Mouse (Mus musculus) heart, adult 2 months (tissue): Measurements from ENCODE around the gene Rassf8. TPM values are rescaled to one million over a fixed set of nuclear protein-coding genes. Genes with fewer than 3 reads are reported as not detected.
A peak's percentile ranks its signal among the peaks of the same experiment; 100 is the strongest.

Experiments used
- DNase-seq, 2 experiments: peaks; one replicate each; pipeline ENCODE4 v3.0.0; 2021
- H3K27ac ChIP-seq: fragments of 200-600 bp; 2 replicates; pipeline ENCODE4 v1.8.1; 2022
- H3K27me3 ChIP-seq: fragments of 200-500 bp; 2 replicates; pipeline ENCODE4 v1.6.1; 2012; ENCODE audit warnings: mild to moderate bottlenecking, low read length, inconsistent platforms, mixed read lengths; ENCODE audit not compliant: control insufficient read depth, insufficient read depth
- H3K36me3 ChIP-seq: fragments of 200-500 bp; 2 replicates; pipeline ENCODE4 v1.6.1; 2012; ENCODE audit warnings: low read length, inconsistent platforms; ENCODE audit not compliant: control insufficient read depth, insufficient read depth
- H3K4me1 ChIP-seq: fragments of 200-500 bp; 2 replicates; pipeline ENCODE4 v1.6.1; 2011; ENCODE audit warnings: low read length; ENCODE audit not compliant: control insufficient read depth, insufficient read depth
- H3K4me3 ChIP-seq: fragments of 200-600 bp; 2 replicates; pipeline ENCODE4 v1.8.1; 2022
- H3K79me2 ChIP-seq: fragments of 200-500 bp; replicated peaks from 2 replicates; pipeline ENCODE4 v1.6.1; 2012; ENCODE audit warnings: mild to moderate bottlenecking, inconsistent platforms, low read length, moderate library complexity, mixed read lengths; ENCODE audit not compliant: control insufficient read depth, insufficient read depth
- H3K9ac ChIP-seq: fragments of 200-500 bp; 2 replicates; pipeline ENCODE4 v1.6.1; 2012; ENCODE audit warnings: low read depth, mild to moderate bottlenecking, control low read depth, inconsistent platforms, low read length, mixed read lengths
- CTCF ChIP-seq: fragments of 200-600 bp; IDR thresholded peaks from 2 replicates; pipeline ENCODE4 v1.8.1; 2022; ENCODE audit warnings: antibody characterized with exemption, mild to moderate bottlenecking, moderate library complexity
- EP300 ChIP-seq: fragments of 200-500 bp; IDR thresholded peaks from 2 replicates; pipeline ENCODE4 v1.6.1; 2011; ENCODE audit warnings: low read depth, low read length, control low read depth; ENCODE audit not compliant: insufficient read depth
- POLR2A ChIP-seq: fragments of 200-500 bp; IDR thresholded peaks from 2 replicates; pipeline ENCODE4 v1.6.1; 2011; ENCODE audit warnings: mild to moderate bottlenecking, low read depth, low read length, control low read depth; ENCODE audit not compliant: insufficient read depth
- WGBS: fragments of 180-500 bp; shearing (Covaris S2); methylation state at CpG from one replicate; pipeline ENCODE4 v1.1.7; 2018; 5-methylcytosine and 5-hydroxymethylcytosine counted together
- intact Hi-C: fragments of 180-260 bp; cut with DNase I; formaldehyde crosslinking; loops from one replicate; pipeline ENCODE4 v1.15.1; 2025
- polyA plus RNA-seq: library from polyadenylated mRNA; depleted of rRNA; stranded (reverse); fragments of >200 nt; gene quantifications from 2 replicates; pipeline ENCODE4 v1.2.3, GENCODE M21; 2012
- total RNA-seq, 2 experiments: library from RNA; stranded (reverse); gene quantifications; 2 replicates each; pipeline ENCODE4 v1.2.3; 2021

The Rassf8 gene
- total and polyA plus RNA-seq, 3 experiments: 18.1 to 58.2 (median 56.9) TPM

DNA sequence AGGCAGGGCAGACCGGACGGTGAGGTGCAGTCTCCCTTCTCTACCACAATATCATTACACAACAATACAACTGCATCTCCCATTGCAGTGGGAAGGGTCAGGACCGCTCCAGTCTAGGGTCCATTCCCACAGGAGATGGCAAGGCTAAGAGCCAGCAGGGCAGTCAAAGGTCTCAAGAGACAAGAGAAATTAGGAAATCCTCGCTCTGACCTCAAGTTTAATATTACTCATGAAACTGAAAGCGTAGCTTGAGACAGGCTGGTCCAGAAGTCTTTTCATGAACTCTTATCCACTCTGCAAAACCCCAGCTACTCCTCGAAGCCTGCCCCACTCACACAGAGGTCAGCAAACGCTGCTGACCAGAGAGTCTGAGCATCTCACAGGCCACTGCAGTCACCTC is 110.9 kb downstream of the Rassf8 start:
- Histone ChIP-seq H3K27me3 (no peaks in the 10 kb centered on the region), H3K36me3 (peaks cover 11% of the 10 kb centered on the region), H3K9ac (0 out of 2 replicates have a peak overlapping the region, but pooled peaks have one; percentile 2), H3K4me1 (peaks cover 13% of the 10 kb centered on the region), H3K4me3 (no peak overlapping the region), H3K27ac (no peak overlapping the region), H3K79me2 (0 out of 2 replicates have a peak, but pooled peaks cover 1% of the 10 kb centered on the region)
- intact Hi-C loops: loop anchor here (1.0 kb wide), 1 partner anchor 306 kb away; no protein-coding TSS in a partner anchor
- DNase-seq: peak; percentile 35 to 44
- 69% methylated on average over 7 of the region's 7 CpGs for WGBS
- TF ChIP-seq POLR2A (no peak), CTCF (no peak), EP300 (no peak)

- H3K4me1 ChIP-seq: peaks cover 13% of the 10 kb centered on the region
- no peaks in the 10 kb centered on the region for H3K27me3 ChIP-seq
- 0 out of 2 replicates have a peak, but pooled peaks cover 4% of the 10 kb centered on the region for H3K79me2 ChIP-seq
- intact Hi-C loops: no loop called here
- peaks cover 11% of the 10 kb centered on the region for H3K36me3 ChIP-seq
- no peak for TF ChIP-seq POLR2A
- TF ChIP-seq CTCF: no peak
- TF ChIP-seq EP300: no peak
- no peak overlapping the region for H3K9ac ChIP-seq
- WGBS: 66% methylated on average over 8 of the region's 8 CpGs
- DNase-seq: peak in 1 of 2 experiments; percentile 18
- H3K4me3 ChIP-seq: no peak overlapping the region
- no peak overlapping the region for H3K27ac ChIP-seq
Measured at GRCm38 (mm10) chr6:145858414-145858813, 111.9 kb downstream of the Rassf8 start.

GRCm38 (mm10) chr6:145860350-145860749 is 113.8 kb downstream of the Rassf8 start:
- H3K4me3 ChIP-seq: no peak overlapping the region
- intact Hi-C loops: no loop called here
- WGBS: 31% methylated on average over 2 of the region's 2 CpGs

GRCm38 (mm10) chr6:145861462-145862227 is 115.1 kb downstream of the Rassf8 start:
- WGBS: 64% methylated on average over 9 of the region's 9 CpGs
- peaks cover 8% of the 10 kb centered on the region for H3K36me3 ChIP-seq
- TF ChIP-seq EP300 (no peak), CTCF (no peak)
- H3K9ac ChIP-seq: peak overlapping the region; percentile 99
- H3K27me3 ChIP-seq: no peaks in the 10 kb centered on the region
- H3K27ac ChIP-seq: peak overlapping the region; percentile 80
- intact Hi-C loops: no loop called here
- H3K4me1 ChIP-seq: peaks cover 9% of the 10 kb centered on the region
- no peak overlapping the region; the same call in 1 of the 2 replicates for H3K4me3 ChIP-seq
- DNase-seq: no peak
- H3K79me2 ChIP-seq: 0 out of 2 replicates have a peak, but pooled peaks cover 4% of the 10 kb centered on the region

More at GRCm38 (mm10) chr6:145860350-145860749, 113.8 kb downstream of the Rassf8 start:
- Histone ChIP-seq H3K27me3 (no peaks in the 10 kb centered on the region), H3K4me1 (peaks cover 14% of the 10 kb centered on the region), H3K79me2 (0 out of 2 replicates have a peak, but pooled peaks cover 4% of the 10 kb centered on the region), H3K36me3 (peaks cover 8% of the 10 kb centered on the region), H3K9ac (no peak overlapping the region), H3K27ac (peak overlapping the region; percentile 76)
- TF ChIP-seq POLR2A (no peak), CTCF (peak; percentile 60), EP300 (0 out of 2 replicates have a peak, but pooled peaks have one; percentile 14)
- peak in 1 of 2 experiments; percentile 49 for DNase-seq

DNA sequence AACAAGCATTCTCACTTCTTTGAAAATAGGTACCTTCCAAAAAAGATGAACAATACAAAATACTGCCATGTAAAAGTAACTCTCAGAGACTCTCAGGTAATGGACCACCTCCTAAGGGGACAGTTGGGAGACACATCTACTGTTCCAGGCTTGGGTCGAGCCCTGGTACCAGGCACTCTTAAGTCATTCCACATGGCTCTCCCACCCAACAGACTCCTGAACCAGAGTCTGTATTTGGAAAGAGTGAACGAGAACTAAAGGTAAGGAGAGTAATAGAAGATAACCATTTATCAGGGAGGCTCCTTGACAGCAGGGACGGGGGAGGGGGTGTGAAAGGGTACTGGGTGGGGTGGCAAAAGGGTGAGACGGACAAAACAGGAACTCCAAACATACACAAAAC is 115.8 kb downstream of the Rassf8 start:
- H3K27ac ChIP-seq: peak overlapping the region; percentile 80
- peak overlapping the region; percentile 99 for H3K9ac ChIP-seq
- no peaks in the 10 kb centered on the region for H3K27me3 ChIP-seq
- intact Hi-C loops: no loop called here
- 26% methylated on average over 4 of the region's 4 CpGs for WGBS
- 0 out of 2 replicates have a peak, but pooled peaks cover 4% of the 10 kb centered on the region for H3K79me2 ChIP-seq
- peaks cover 8% of the 10 kb centered on the region for H3K4me1 ChIP-seq
- peaks cover 10% of the 10 kb centered on the region for H3K36me3 ChIP-seq
- TF ChIP-seq POLR2A (no peak), CTCF (no peak), EP300 (no peak)
- DNase-seq: no peak
- H3K4me3 ChIP-seq: peak overlapping the region; percentile 66

DNA sequence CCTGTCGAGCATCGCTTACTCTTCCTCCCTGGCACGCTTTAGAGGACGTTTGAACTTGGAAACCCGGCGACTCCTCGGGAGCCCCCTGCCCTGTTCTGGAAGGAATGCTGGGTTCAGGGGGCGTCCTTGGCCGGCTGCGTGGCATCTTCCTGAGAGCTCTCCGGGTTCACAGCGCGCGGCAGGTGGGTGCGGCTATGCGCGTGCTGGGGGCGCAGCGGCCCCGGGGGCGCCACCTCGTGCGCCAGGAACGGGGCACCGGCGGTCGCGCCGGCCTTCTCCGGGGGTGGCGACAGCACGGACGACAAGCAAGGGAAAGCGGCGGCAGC is 116.2 kb downstream of the Rassf8 start:
- intact Hi-C loops: no loop called here
- WGBS: 2% methylated on average over 35 of the region's 35 CpGs

More for the DNA sequence above, 116.2 kb downstream of the Rassf8 start:
- peak overlapping the region; percentile 66 for H3K4me3 ChIP-seq
- H3K27ac ChIP-seq: peak overlapping the region; percentile 80
- DNase-seq: no peak
- H3K36me3 ChIP-seq: peaks cover 10% of the 10 kb centered on the region
- peak overlapping the region; percentile 99 for H3K9ac ChIP-seq
- TF ChIP-seq POLR2A (no peak), CTCF (no peak)
- 0 out of 2 replicates have a peak, but pooled peaks cover 4% of the 10 kb centered on the region for H3K79me2 ChIP-seq
- peaks cover 6% of the 10 kb centered on the region for H3K4me1 ChIP-seq
- H3K27me3 ChIP-seq: no peaks in the 10 kb centered on the region
